Mouse (Mus musculus): ENCODE results near the gene Snx15.
A peak's percentile ranks its signal among the peaks of the same experiment; 100 is the strongest.
"Not testable (repeated sequence)": the region's sequence is repeated elsewhere in the genome, so short reads cannot be mapped to it uniquely, and the experiment has no call there.

Gene Snx15

DNA sequence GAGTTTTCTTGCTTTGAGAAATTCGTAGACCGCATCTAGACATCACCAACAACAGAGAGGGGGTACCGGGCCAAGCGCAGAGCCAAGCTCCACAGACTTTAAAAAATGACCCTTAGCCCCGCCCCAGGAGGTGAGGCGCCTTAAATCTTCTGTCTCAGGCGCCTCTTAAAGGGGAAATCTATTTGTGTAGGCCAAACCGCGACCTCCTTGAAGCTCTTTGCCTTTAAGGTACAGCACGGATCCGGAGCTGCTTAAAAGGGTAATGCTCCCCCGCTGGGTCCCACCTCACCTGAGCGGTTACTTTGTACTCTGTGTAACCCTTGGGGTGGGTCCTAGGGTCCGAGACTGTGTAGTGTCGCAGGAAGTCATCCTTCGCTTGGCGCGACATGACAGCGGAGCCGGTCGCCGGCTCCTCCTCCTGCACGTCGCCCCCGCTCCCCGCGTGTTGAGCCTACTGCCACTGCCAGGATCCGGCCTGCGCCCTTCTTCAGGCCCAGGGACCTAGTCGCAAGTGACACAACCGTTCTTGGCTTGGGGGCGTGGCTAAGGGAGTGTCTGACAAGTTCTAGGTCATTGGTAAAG lies at the start of gene Snx15:
Snx15 (minus strand) TSS at position 545 of the 582 bp plus-strand sequence.
- DNase-seq (ENCODE audit: low spot score), result peak; percentile 96

DNA sequence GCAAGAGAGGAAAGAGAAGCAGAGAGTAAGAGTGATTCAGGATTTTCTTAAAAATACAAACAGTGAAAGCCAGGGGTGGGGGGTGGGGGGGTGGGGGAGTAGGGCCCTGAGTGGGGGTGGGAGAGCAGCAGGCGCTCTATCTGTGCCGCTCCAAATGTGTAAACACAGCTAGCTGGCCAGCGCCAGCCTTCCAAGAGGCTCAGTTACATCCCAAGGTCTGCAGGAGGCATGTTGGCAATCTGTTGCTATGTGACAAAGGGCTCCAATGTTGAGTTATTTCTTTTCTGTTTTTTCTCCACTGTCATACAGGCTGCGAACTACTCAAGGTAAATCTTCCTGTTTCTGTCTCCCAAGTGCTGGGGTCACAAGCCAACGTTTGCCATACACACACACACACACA lies 46.7 kb upstream of the Snx15 start:
- no peak for DNase-seq (ENCODE audit: low spot score)

DNA sequence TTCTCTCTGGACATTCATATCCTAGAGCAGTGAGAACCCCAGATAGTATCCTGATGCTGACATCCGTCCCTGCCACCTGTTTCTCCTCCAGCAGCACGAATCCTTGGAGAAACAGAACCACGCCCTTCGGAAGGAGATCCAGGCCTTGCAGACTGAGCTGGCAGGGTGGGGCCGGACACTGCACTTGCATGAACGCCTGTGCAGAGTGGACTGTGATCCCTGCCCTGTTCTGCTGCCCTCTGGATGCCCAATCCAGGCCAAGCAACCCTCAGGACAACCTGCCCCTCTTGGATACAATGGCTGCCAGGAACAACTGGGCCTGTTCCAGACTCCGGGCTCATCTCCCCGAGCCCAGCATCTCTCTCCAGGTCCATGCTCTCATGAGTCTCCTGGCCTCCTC lies 43.1 kb upstream of the Snx15 start:
- no peak for DNase-seq (ENCODE audit: low spot score)

DNA sequence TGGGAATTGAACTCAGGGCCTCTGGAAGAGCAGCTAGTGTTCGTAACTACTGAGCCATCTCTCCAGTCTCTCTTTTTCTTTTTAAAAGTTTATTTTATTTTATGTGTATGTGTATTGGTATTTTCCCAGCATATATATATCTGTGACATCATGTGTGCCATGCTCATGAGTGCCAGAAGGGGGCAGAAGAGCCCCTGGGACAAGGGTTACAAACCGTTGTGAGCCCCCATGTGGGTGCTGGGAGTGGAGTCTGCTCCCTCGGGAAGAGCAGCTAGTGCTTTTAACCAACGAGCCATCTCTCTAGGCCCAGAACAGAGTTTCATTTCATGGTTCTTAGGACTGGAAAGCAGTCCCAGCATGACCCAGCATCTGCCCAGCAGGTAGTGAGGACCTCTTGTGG lies 38.6 kb upstream of the Snx15 start:
- DNase-seq (ENCODE audit: low spot score), result no peak

DNA sequence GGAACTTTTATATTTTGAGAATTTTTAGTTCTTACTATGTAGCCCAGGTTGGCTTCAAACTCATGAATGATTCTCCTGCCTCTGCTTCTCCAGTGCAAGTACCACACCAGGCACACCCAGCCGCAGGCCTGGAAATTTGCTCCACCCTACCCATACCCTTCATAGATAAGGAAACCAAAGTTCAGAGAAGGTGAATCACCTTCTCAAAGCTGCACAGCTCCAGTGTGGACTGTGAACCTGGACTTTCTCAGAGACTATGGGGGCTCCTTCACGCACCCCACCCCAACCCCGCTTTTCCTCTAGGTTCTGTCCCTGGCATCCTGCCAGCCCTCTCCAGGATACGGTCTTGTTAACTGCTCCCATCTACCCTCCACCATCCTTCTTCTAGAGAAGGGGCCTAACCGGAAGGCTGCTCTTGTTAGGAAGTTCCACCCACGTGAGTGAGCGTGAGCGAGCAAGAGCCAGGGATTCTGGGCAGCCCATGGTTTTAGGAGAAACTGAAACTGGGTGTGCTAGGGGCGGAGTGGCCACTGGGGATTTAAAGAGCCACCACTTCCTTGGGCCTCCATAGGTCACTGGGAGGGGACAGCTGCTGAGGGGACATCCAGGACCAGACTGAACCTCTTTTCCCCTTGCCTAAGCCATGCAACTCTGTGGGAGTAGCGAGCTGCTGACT lies 35.9 kb upstream of the Snx15 start:
- DNase-seq (ENCODE audit: low spot score), result peak; percentile 13

DNA sequence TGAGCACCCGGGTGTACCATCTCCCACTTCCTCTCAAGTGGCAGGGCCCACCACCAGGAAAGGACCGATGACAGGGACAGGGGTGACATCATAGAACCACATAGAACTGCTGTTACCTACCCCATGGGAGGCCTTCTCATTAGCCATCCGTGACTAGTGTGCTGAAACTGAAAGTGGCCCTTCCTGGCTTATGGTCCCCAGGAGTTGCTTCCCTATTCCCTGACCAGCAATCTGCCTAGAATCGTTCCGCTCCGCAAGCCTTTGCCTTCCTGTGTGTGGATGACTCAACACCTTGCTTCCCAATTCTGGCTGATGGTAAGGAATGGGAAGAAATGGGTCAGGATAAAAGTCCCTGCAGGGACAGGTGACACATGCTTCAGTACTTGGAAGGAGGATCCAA lies 29.1 kb upstream of the Snx15 start:
- no peak for DNase-seq (ENCODE audit: low spot score)

DNA sequence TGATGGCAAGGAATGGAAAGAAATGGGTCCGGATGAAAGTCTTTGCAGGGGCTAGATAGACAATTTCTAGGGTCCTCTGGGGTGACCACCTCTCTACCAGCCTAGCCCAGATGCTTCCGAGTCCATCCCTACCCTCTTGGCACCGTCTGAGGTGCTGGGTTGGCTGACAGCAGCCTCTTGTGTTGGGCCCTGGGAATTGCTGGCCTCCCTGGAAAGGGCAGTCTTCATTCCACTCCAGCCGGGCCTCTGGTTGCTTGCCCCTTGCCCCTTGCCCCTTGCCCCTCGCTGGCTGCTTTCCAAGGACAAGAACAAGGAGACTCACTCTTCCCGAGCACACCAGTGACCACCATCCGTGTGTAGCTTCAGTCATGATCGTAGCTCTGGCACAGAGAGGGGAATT lies 28.3 kb upstream of the Snx15 start:
- no peak for DNase-seq (ENCODE audit: low spot score)

DNA sequence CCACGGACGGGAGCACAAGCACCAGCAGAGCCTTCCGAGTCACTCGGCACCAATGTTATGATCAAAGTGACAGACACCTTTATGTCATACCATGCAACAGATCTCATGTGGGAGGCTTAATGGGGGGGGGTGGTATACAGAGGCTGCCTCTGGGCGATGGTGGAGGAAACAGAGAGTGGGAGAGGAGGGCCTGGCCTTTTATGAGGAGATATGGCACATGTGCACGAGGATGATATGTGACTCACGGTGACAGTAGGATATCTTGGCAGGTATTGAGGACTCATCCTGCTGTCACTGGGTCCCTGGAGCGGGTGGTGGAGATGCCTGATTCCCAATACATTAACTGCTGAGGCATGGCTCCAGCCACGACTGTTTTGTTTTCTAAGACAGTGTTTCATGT lies 27.1 kb upstream of the Snx15 start:
- no peak for DNase-seq (ENCODE audit: low spot score)

DNA sequence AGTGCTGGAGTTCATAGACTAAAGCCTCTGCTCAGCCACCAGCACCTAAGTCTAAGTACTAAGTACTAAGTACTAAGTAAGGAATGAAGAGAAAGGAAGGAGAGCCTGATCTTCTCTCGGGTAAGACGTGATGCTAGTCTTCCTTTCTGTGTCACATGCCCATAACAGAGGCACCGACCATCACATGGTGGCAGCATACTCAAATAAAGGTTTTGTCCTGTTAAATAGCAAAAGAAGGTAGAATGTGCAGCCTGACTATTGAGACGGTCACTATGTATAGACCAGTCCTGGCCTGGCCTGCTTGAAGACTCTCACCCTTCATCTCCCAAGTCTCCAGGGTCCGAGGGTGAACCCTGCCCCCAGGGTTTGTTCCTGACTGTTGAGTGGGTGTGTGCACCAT lies 16.7 kb upstream of the Snx15 start:
- no peak for DNase-seq (ENCODE audit: low spot score)

DNA sequence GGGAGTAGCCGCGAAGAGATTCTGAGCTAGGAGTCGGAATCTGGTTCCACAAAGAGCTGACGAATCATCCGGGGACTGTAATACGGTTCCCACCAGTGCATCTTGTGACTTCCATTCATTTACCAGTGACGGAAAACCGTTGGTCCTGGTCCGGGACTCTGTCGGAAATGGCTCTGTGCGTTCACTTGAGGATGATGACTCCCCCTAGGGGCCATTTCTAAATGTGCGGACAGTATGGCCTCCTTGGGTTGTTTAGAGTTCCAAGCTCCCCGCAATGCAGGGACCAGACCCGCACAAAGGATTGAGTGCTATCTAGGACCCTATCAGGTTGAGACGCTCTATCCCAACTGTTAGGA lies 13.3 kb upstream of the Snx15 start, which contains the start of gene Arl2:
Arl2 (minus strand) TSS at position 155 of the 356 bp plus-strand sequence.
- peak; percentile 92 for DNase-seq (ENCODE audit: low spot score)

DNA sequence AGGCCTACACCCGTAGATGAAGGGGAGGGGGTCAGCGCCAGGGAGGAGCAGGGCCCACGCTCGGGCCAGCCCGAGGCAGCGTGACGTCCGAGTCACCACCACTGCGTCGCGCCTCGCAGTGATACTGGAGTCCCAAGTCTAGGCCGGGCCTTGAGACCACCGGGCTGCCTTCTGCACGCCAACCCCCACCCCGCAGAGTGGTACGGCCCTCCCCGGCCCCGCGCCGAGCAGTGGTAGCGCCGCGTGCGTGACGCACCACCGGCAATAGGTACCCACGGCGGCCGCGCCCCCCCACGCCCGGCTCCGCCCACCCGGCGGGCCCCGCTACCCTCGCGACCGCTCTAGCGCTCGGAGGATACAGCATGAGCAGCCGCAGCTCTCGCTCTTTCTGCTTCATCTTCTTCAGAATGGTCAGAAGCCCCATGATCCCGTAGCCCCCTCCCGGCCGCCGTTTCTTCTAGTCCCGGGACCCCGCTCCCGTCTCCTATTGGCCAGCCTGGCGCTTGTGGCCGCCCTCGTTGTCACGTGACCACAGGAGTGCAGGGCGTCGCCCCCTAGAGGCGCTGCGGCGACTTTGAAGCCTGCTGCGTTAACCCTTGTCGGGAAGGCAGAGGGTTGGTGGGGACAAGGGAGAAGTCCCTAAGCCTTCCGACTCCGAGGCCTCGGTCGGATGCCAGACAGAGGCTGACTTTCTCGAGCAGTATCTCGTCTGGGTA lies 12.7 kb upstream of the Snx15 start, which contains the start of gene Batf2:
Batf2 (plus strand) TSS at position 306 of the 716 bp plus-strand sequence.
- peak; percentile 94 for DNase-seq (ENCODE audit: low spot score)

DNA sequence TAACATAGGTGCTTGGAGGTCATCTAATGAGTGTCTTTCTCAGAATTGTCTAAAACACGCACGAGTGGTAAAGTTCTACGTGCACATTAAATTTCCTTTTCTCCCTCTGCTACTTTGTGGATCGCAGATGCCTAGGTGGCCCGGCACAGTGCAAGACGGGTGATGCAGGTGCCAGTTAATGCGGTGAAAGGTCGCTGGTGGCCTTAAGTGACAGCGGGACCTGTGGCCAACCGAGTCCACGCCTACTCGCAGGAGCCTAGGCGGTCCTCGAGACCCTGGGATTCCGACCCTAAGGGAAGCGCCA lies 12.2 kb upstream of the Snx15 start:
- no peak for DNase-seq (ENCODE audit: low spot score)

DNA sequence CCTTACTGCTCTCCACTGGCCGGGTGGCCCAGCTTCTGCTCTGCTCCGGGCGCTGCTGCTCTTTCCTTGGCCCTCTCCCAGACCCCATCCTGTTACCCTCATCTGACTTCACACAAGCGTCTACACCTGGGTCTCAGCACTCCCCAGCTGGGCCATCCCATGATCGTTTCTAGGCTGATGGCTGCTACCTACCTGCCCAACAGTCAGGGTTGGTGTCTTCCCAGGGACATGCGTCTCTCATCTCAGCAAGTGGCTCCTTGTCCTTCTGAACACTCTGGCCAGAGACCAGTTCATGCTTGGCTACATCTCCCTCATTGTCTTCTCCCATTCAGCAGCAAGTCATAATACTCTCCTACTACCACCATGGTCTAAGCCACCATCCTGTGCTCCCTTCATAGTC lies 11.6 kb upstream of the Snx15 start:
- DNase-seq (ENCODE audit: low spot score), result no peak

DNA sequence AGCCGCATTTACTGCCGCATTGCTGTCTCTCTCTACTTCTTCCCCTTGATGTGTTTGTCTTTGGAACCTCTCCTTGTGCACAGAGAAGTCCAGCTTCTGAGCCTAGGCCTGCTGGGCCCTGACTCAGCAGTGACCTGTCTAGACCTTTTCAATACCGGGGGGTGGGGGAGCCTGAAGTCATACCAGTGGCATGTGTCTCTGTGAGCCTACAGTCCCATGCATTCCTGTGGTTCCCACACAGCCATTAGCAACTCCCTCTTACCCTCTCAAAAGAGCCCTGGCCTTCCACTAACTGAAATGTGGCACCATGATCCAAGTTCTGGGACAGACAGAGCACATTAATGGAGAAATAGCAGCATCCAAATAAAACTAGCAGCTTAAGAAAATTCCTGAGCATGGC lies 8.3 kb upstream of the Snx15 start:
- DNase-seq (ENCODE audit: low spot score), result no peak

DNA sequence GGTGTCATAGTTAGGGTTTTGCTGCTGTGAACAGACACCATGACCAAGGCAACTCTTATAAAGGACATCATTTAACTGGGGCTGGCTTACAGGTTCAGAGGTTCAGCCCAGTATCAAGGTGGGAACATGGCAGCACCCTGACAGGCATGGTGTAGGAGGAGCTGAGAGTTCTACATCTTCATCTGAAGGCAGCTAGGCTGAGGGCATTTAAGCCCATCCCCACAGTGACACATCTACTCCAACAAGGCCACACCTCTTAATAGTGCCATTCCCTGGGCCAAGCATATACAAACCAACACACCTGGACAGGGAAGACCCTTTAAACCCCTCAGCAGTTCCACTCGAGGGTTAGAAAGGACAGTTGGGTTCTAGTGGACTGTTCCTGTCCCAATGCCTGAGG lies 5.1 kb upstream of the Snx15 start:
- DNase-seq (ENCODE audit: low spot score), result not testable (repeated sequence)

DNA sequence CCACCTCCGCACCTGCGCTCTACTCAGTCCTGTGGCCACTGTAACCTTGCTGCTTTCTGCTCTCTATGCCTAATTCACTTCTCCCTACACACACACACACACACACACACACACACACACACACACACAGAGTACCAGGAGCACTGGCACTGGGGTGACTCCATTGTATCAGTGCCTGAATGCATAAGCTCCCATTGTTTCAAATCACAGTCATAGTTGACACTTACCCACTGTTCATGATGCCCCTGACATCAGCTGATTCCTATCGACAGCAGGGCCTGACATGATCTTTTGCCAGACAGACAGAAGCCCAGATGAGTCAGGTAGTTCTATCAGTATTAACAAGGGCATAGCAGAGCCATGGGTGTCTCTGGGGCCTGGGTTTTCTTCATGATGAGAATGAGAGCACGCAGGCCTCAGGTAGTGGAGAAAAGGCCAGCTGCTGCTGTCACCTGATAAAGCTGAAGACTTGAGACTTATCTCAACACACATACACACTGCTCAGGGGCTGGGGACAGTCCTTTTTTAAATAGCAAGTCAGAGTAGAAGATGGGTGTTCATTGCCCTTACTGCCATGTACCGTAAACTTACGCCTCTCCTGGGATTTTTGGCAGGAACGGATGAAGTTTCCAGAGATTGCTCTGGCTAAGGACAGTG lies 4.2 kb upstream of the Snx15 start:
- DNase-seq (ENCODE audit: low spot score), result peak; percentile 45

DNA sequence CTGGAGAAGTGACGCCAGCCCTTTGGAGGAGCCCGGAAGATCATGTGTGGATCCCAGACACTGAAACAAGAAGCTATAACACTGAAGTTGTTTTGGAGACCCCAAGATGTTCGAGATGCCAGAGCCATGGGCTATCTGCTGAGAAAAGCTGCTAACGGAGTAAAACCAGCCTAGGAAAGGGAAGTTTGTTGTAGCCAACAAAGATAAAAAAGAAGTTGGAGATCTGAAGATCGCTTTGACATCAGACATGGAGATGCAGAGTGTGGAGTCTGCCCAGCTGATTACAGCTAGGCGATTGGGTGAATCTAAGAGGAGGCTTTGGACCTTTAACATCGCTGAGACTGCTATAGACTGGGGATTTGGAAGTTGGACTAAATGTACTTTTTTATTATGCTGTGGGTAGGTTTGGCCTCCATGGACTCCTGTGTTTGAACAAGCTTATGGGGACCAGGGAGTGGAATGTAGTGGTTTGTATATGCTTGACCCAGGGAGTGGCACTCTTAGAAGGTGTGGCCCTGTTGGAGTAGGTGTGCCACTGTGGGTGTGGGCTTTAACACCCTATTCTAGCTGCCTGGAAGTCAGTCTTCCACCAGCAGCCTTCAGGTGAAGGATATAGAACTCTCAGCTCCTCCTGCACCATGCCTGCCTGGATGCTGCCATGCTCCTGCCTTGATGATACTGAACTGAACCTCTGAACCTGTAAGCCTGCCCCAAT lies 2.5 kb upstream of the Snx15 start:
- not testable (repeated sequence) for DNase-seq (ENCODE audit: low spot score)

DNA sequence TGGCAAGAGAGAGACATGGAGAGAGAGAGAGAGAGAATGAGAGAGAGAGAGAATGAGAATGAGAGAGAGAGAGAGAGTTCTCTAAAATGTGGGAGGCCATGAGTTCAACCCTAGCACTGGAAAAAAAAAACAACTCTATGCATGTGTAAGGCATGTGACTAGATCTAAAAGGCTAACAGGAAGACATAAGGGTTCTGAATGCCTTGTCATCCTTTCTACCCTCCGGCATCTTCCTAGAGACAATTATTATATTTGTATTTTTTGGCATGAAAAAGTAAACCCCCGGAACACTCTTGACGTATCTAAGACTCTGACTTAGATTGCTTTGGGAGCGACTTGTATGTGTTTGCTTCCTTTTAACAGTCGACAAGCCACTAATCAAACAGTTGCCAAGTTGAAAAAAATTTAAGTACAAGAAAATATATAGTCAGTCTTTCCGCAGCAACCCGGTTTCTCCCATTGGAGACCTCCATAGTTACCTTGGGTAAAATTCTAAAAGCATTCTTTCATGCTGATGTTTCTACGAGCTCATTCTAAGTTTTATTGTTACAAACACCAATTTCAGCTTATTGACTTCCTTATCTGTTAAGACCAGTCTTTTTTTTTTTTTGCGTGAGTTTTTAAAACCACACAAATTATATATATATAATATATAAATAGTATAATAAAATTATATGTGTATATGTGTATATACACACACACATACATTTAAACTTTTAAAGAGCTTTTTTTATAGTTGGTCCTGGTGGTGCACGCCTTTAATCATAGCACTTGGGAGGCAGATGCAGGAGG lies 1.1 kb downstream of the Snx15 start:
- no peak for DNase-seq (ENCODE audit: low spot score)

DNA sequence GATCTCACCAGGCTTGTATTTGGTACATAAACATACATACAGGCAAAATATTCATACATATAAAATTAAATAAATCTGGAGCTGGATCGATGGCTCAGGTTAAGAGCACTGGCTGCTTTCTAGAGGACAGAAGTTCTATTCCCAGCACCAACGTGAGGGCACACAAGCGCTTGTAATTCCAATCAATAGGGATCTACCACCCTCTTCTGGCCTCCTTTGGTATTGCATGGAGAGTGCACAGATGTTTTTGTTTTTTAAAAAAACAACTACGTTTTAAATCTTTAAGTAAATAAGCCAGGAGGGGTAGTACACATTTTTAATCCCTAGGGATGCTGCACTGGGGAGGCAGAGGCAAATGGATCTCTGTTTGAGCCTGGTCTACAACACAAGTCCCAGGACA lies 1.8 kb downstream of the Snx15 start:
- peak; percentile 61 for DNase-seq (ENCODE audit: low spot score)

DNA sequence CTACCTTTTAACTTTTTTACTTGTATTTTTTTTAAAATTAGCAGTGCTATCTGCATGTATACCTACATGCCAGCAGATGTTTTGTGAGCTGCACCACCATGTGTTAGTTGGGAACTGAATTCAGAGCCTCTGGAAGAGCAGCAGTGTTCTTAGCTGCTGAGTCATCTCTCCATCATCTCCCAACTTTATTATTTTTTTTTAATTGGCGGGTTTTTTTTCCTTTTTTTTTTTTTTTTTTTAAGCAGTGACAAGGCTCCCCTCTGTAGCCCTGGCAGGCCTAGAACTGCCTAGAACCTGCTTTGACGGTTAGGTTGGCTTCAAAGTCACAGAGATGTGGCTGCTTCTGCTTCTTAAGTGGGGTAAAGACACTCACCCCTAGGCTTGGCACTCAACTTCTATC lies 3.2 kb downstream of the Snx15 start:
- DNase-seq (ENCODE audit: low spot score), result no peak

DNA sequence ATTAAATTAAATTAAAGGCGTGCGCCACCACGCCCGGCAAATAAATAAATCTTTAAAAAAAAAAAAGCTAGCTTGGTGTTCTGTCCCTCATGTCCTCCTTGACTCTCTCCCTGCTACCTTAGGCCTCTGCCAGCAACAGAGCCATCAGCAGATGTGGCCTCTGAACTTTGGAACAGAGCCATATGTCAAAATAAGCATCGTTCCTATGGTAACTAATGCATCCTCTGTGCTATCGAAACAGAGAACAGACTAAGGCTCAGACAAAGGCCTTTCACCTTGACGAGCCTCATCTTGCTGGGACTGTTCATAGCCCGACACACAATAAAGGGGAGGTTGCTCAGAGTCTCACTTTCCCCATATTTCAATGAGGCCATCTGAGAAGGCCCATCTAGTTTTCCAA lies 4.8 kb downstream of the Snx15 start:
- DNase-seq (ENCODE audit: low spot score), result no peak

DNA sequence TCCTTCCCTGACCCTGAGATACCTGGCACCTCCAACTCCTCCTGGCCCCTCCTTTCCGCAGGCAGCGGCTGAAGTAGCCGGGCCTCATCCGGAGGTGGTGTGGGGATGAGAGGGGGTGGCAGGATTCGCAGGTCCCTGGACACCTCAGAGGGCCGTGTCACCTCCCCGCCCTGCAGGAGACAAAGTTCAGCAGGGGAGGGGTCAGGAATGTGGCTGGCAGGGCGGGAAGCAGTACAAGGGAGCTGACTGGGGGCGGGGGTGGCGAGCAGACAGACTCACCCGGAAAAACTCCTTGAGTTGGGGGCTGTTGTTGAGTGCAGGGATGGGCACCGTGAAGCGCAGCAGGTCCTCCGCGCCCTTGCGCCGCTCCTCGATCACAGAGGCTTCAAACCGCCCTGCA lies 6.3 kb downstream of the Snx15 start:
- DNase-seq (ENCODE audit: low spot score), result no peak

All from layer of hippocampus, adult 11-12 months (tissue).